Mouse (Mus musculus) CD4-positive naive resting alpha-beta T cell, adult 76 days (primary cell): ENCODE data around the gene Sepsecs. TPM values are rescaled to one million over a fixed set of nuclear protein-coding genes. Genes with fewer than 3 reads are reported as not detected.

Source experiments
- total RNA-seq: library from RNA; stranded (reverse); gene quantifications from one replicate; pipeline ENCODE4 v1.2.4, GENCODE M21; 2023

Sepsecs gene
- 17.3 TPM for total RNA-seq

GRCm38 (mm10) chr5:52669426-52670191 is at the start of gene Sepsecs:
TSS of gene Sepsecs (minus strand) at chr5:52669708.

Other genes with a start within 250 kb of the Sepsecs start
- gene Ccdc149, start 198.2 kb downstream of the Sepsecs start, total RNA-seq = not detected
- gene Lgi2, start 103.2 kb downstream of the Sepsecs start, total RNA-seq = not detected
- 14.5 TPM for gene Pi4k2b, start 71.9 kb upstream of the Sepsecs start, total RNA-seq
- 18.3 TPM for gene Zcchc4, start 105.7 kb upstream of the Sepsecs start, total RNA-seq
- gene Anapc4, start 164.3 kb upstream of the Sepsecs start, total RNA-seq = 62.1 TPM